Mouse (Mus musculus) spleen, adult 2 months (tissue): ENCODE measurements at regions not wholly inside any gene's neighbourhood (a gene's known extent, or its start where the extent isn't known, plus 50 kb on each side); places are given as distances from the start of the nearest gene placed in this dataset.

Source experiments
- CTCF ChIP-seq: fragments of 200-500 bp; IDR thresholded peaks from 2 replicates; pipeline ENCODE4 v1.5.1; 2011; ENCODE audit warnings: mild to moderate bottlenecking, inconsistent platforms; ENCODE audit not compliant: insufficient read depth, insufficient read length, insufficient replicate concordance; ENCODE audit errors: extremely low read depth
- POLR2A ChIP-seq: fragments of 200-500 bp; IDR thresholded peaks from 2 replicates; pipeline ENCODE4 v1.6.1; 2011; ENCODE audit warnings: low read depth, low read length, inconsistent platforms

- no peak for TF ChIP-seq CTCF
- no peak for TF ChIP-seq POLR2A
Measured at GRCm38 (mm10) chr14:24822876-24823567, 336.1 kb downstream of the Rps24 start.
